Mouse (Mus musculus) ES-Bruce4 (cell line): ENCODE data around the gene AL607142.1.

Experiments
- CTCF ChIP-seq: IDR thresholded peaks from one replicate; pipeline ENCODE4 v1.8.1; 2011; ENCODE audit warnings: low read depth, low read length
- EP300 ChIP-seq: IDR thresholded peaks from 2 replicates; pipeline ENCODE4 v1.6.1; 2011; ENCODE audit warnings: low read depth, low read length; ENCODE audit not compliant: insufficient read depth
- POLR2A ChIP-seq: IDR thresholded peaks from one replicate; pipeline ENCODE4 v1.8.1; 2011; ENCODE audit warnings: low read length; ENCODE audit not compliant: insufficient read depth

DNA sequence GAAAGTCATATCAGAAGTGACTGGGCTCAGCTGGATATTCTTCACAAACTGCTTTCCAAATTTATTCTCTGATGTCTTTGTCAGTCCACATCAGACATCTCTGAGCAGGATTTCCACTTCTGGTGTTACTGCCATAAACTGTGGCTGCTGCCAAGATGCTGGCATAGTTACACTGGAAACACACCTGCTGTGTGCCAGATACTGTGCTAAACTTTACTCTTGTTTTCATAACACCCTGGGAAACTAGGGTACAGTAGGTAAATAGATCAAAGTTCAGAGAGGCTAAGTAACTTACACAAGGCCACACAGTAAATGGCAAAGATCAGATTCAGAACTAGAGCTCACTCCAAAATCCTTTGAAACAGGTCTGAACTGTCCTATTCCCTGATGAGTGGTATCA lies 36.4 kb downstream of the AL607142.1 start:
- TF ChIP-seq EP300: no peak
- TF ChIP-seq CTCF: no peak
- no peak for TF ChIP-seq POLR2A
